ENCODE assay signal across 8 mouse cellular contexts in genomic region chr6:54428850-54429446, GRCm38 (mm10). TPM values are rescaled to one million over a fixed set of nuclear protein-coding genes. Genes with fewer than 3 reads are reported as not detected.
DNase-seq lines count a peak whose midpoint lies in the region; ATAC-seq and TF ChIP-seq lines count a peak whose summit lies in the region.

No protein-coding gene starts in this region.

- no peaks in the 10 kb centered on the region for H3K9me3 ChIP-seq in hindbrain, embryonic 14.5 days (ENCODE audit: control insufficient read depth, low read length)
- no peaks in the 10 kb centered on the region; the same call in 1 of the 2 replicates for H3K9me3 ChIP-seq in midbrain, embryonic 14.5 days (ENCODE audit: control insufficient read depth, low read length)

- peak overlapping the region; percentile 85 for H3K4me2 ChIP-seq in hindbrain, embryonic 14.5 days (replicated peaks)
- peak overlapping the region; percentile 92 for H3K4me2 ChIP-seq in midbrain, embryonic 14.5 days (ENCODE audit: low read length)

- no peaks in the 10 kb centered on the region for H3K36me3 ChIP-seq in kidney, adult 2 months (ENCODE audit: control insufficient read depth, insufficient read depth, low read length)
- H3K36me3 ChIP-seq in hindbrain, embryonic 14.5 days (replicated peaks; ENCODE audit: control insufficient read depth, insufficient read depth): no peaks in the 10 kb centered on the region
- no peaks in the 10 kb centered on the region for H3K36me3 ChIP-seq in midbrain, embryonic 14.5 days (ENCODE audit: control insufficient read depth, insufficient read depth, low read length)

- peak overlapping the region; percentile 48; the same call in 1 of the 2 replicates for H3K4me3 ChIP-seq in kidney, adult 2 months (ENCODE audit: insufficient read depth, low read depth, low read length)
- peak overlapping the region; percentile 58 for H3K4me3 ChIP-seq in hindbrain, embryonic 14.5 days (replicated peaks; ENCODE audit: low read length)
- peak overlapping the region; percentile 65 for H3K4me3 ChIP-seq in midbrain, embryonic 14.5 days (replicated peaks; ENCODE audit: low read depth, low read length)

- no peak for TF ChIP-seq CTCF in kidney, adult 2 months (conservative IDR thresholded peaks at IDR 0.05; ENCODE audit: insufficient read depth, insufficient read length, low read depth, low read length)

- DNase-seq in kidney, adult 2 months: no peak
- no peak for DNase-seq in kidney, postnatal 36 days
- DNase-seq in embryo, embryonic 9.5 days (ENCODE audit: extremely low spot score): peak; percentile 26
- DNase-seq in hindbrain, embryonic 14.5 days (ENCODE audit: low spot score): no peak
- DNase-seq in midbrain, embryonic 14.5 days: peak; percentile 49
- DNase-seq in thymus, postnatal 0 days (ENCODE audit: low spot score): no peak
- no peak for DNase-seq in retina, postnatal 1 day
- DNase-seq in right cerebral cortex, postnatal 36 days (ENCODE audit: low spot score in 2 of 2): no peak

- no peak for TF ChIP-seq POLR2A in kidney, adult 2 months (IDR thresholded peaks at IDR 0.05; ENCODE audit: low read depth, low read length)

- 0 out of 2 replicates have a peak, but pooled peaks cover 1% of the 10 kb centered on the region for H3K27me3 ChIP-seq in kidney, adult 2 months (replicated peaks; ENCODE audit: control insufficient read depth, insufficient read depth, low read length)
- peaks cover 21% of the 10 kb centered on the region for H3K27me3 ChIP-seq in hindbrain, embryonic 14.5 days (ENCODE audit: control insufficient read depth, insufficient read depth, low read length)
- 0 out of 2 replicates have a peak, but pooled peaks cover 7% of the 10 kb centered on the region for H3K27me3 ChIP-seq in midbrain, embryonic 14.5 days (ENCODE audit: control insufficient read depth, insufficient read depth, low read length)

- no peak overlapping the region for H3K27ac ChIP-seq in kidney, adult 2 months (ENCODE audit: insufficient read depth, low read depth, low read length)
- H3K27ac ChIP-seq in hindbrain, embryonic 14.5 days: 0 out of 2 replicates have a peak overlapping the region, but pooled peaks have one; percentile 20
- H3K27ac ChIP-seq in midbrain, embryonic 14.5 days (replicated peaks; ENCODE audit: low read depth, low read length): peak overlapping the region; percentile 55

- H3K4me1 ChIP-seq in kidney, adult 2 months (ENCODE audit: control insufficient read depth, insufficient read depth, low read length): no peaks in the 10 kb centered on the region
- peaks cover 6% of the 10 kb centered on the region; the same call in 1 of the 2 replicates for H3K4me1 ChIP-seq in hindbrain, embryonic 14.5 days (replicated peaks; ENCODE audit: control insufficient read depth, insufficient read depth, low read length)
- H3K4me1 ChIP-seq in midbrain, embryonic 14.5 days (ENCODE audit: control insufficient read depth, insufficient read depth, low read length): peaks cover 10% of the 10 kb centered on the region; the same call in 1 of the 2 replicates

- peak; percentile 57; the same call in 1 of the 2 replicates for ATAC-seq in hindbrain, embryonic 14.5 days (ENCODE audit: low FRiP score)
- ATAC-seq in midbrain, embryonic 14.5 days (ENCODE audit: low FRiP score, low TSS enrichment): 0 out of 2 replicates have a peak, but pooled peaks have one; percentile 14

- WGBS in kidney, adult 2 months: 3% methylated on average over 13 of the region's 14 CpGs
- WGBS in hindbrain, embryonic 14.5 days: 7% methylated on average over 14 of the region's 14 CpGs
- WGBS in midbrain, embryonic 14.5 days: 8% methylated on average over 14 of the region's 14 CpGs

- peak overlapping the region; percentile 78 for H3K9ac ChIP-seq in hindbrain, embryonic 14.5 days
- peak overlapping the region; percentile 74 for H3K9ac ChIP-seq in midbrain, embryonic 14.5 days (replicated peaks; ENCODE audit: low read length)

RNA-seq across cellular contexts. Expression of gene Wipf3, which starts 0.5 kb away (rescaled TPM):
- polyA plus RNA-seq in kidney, adult 2 months (2012; rRNA removed): 1.5 and 1.9 TPM in 2 replicates
- 3.3 and 3.5 TPM in 2 replicates for polyA plus RNA-seq in hindbrain, embryonic 14.5 days (2014; fragmentation: Nextera tagmentation; extraction: Ambion mirVana)
- 4.8 and 5.0 TPM in 2 replicates for polyA plus RNA-seq in midbrain, embryonic 14.5 days (2014; fragmentation: Nextera tagmentation; extraction: Ambion mirVana)
- polyA plus RNA-seq in thymus, postnatal 0 days (2015; fragmentation: Nextera tagmentation; extraction: Ambion mirVana): 0.31 and 0.46 TPM in 2 replicates

Comparison
In these comparisons a context has a peak if more than half of its experiments do, and no peak if none do; other contexts are left out.
1. DNase-seq: peak in embryo, embryonic 9.5 days (single experiment) and midbrain, embryonic 14.5 days (single experiment); none in kidney, adult 2 months (single experiment), kidney, postnatal 36 days (0 of 2), hindbrain, embryonic 14.5 days (single experiment), thymus, postnatal 0 days (single experiment), retina, postnatal 1 day (single experiment) and right cerebral cortex, postnatal 36 days (0 of 2).
2. Peak in every context shown above with its lines, with median percentiles within 50 percentile points of each other: H3K4me3 ChIP-seq.